Mouse (Mus musculus) liver, embryonic 14.5 days (tissue): Measurements from ENCODE around the gene Arhgap17. TPM values are rescaled to one million over a fixed set of nuclear protein-coding genes. Genes with fewer than 3 reads are reported as not detected.

Experiments
- ATAC-seq: fragments of 200-750 bp; cut with Nextera tagmentation; 2 replicates; pipeline ENCODE4 v1.8.0; 2017; ENCODE audit warnings: moderate number of reproducible peaks, mild to moderate bottlenecking, moderate library complexity; ENCODE audit not compliant: insufficient read depth
- DNase-seq, 3 experiments: peaks; one replicate each; pipeline ENCODE4 v3.0.0-alpha.2; 2012 to 2013; ENCODE audit warnings: low read depth in 3 of 3, low spot score in 3 of 3
- H3K27ac ChIP-seq: fragments of 300-500 bp; sonication (generic); 2 replicates; pipeline ENCODE4 v1.5.1; 2014; ENCODE audit warnings: moderate library complexity, mild to moderate bottlenecking, control low read depth, inconsistent platforms
- H3K27me3 ChIP-seq: fragments of 300-500 bp; sonication (generic); 2 replicates; pipeline ENCODE4 v1.6.1; 2014; ENCODE audit warnings: mild to moderate bottlenecking, low read length, moderate library complexity; ENCODE audit not compliant: control insufficient read depth, insufficient read depth
- H3K36me3 ChIP-seq: fragments of 300-500 bp; sonication (generic); replicated peaks from 2 replicates; pipeline ENCODE4 v1.6.1; 2014; ENCODE audit warnings: low read depth; ENCODE audit not compliant: control insufficient read depth, insufficient read depth
- H3K4me1 ChIP-seq, 2 experiments: fragments of 200-500 bp in 1 of 2; fragments of 300-500 bp in 1 of 2; sonication (generic) in 1 of 2; replicated peaks; 2 replicates each; pipeline ENCODE4 v1.6.1; 2012 to 2014; ENCODE audit warnings: antibody characterized with exemption in 1 of 2, inconsistent platforms in 1 of 2, low read length in 1 of 2; ENCODE audit not compliant: control insufficient read depth in 2 of 2, insufficient read depth in 2 of 2
- H3K4me2 ChIP-seq: fragments of 300-500 bp; sonication (generic); 2 replicates; pipeline ENCODE4 v1.6.1; 2014; ENCODE audit warnings: low read depth, mild to moderate bottlenecking, control low read depth, moderate library complexity
- H3K4me3 ChIP-seq, 2 experiments: fragments of 200-500 bp in 1 of 2; fragments of 300-500 bp in 1 of 2; sonication (generic) in 1 of 2; 2 replicates each; pipeline ENCODE4 v1.5.1; 2012 to 2014; ENCODE audit warnings: low read depth in 2 of 2, low read length in 2 of 2, mild to moderate bottlenecking in 2 of 2, control low read depth in 1 of 2, inconsistent platforms in 1 of 2, moderate library complexity in 1 of 2; ENCODE audit not compliant: insufficient read depth in 1 of 2
- H3K9ac ChIP-seq: fragments of 300-500 bp; sonication (generic); replicated peaks from 2 replicates; pipeline ENCODE4 v1.6.1; 2014; ENCODE audit warnings: mild to moderate bottlenecking, control low read depth, moderate library complexity
- H3K9me3 ChIP-seq: fragments of 300-500 bp; sonication (generic); 2 replicates; pipeline ENCODE4 v1.6.1; 2016; ENCODE audit warnings: low read length, mixed read lengths; ENCODE audit not compliant: control insufficient read depth
- CTCF ChIP-seq: IDR thresholded peaks from 2 replicates; pipeline ENCODE4 v1.5.1; 2016; ENCODE audit warnings: antibody characterized with exemption, low read depth, control low read depth
- EP300 ChIP-seq: IDR thresholded peaks from 2 replicates; pipeline ENCODE4 v1.6.1; 2016; ENCODE audit warnings: antibody characterized with exemption, low read depth
- WGBS: fragments of 180-500 bp; shearing (Covaris S2); extraction: QIAGEN DNeasy Blood & Tissue Kit; methylation state at CpG from one replicate; pipeline ENCODE4 v1.1.7; 2014; ENCODE audit not compliant: insufficient replicate concordance; 5-methylcytosine and 5-hydroxymethylcytosine counted together
- polyA plus RNA-seq, 2 experiments: library from polyadenylated mRNA; depleted of rRNA in 1 of 2; stranded (reverse) in 1 of 2; unstranded in 1 of 2; fragments of >200 nt; fragmentation: Nextera tagmentation in 1 of 2; extraction: Ambion mirVana in 1 of 2; gene quantifications; 2 replicates each; pipeline versions ENCODE4 v1.2.1 to v1.2.3; 2012 to 2014

Arhgap17 gene
- polyA plus RNA-seq, 2 experiments = 10.2 to 10.9 TPM

GRCm38 (mm10) chr7:123338351-123338750 is 31.4 kb downstream of the Arhgap17 start:
- Histone ChIP-seq H3K4me3 (no peak overlapping the region), H3K36me3 (no peaks in the 10 kb centered on the region), H3K9ac (no peak overlapping the region), H3K9me3 (no peaks in the 10 kb centered on the region), H3K4me2 (no peak overlapping the region), H3K4me1 (peaks cover 0 to 14% of the 10 kb centered on the region in 2 experiments; a peak in 3 of 4 replicates), H3K27ac (no peak overlapping the region), H3K27me3 (no peaks in the 10 kb centered on the region)
- DNase-seq (no peak), ATAC-seq (peak; percentile 45; the same call in 1 of the 2 replicates)
- TF ChIP-seq EP300 (no peak), CTCF (peak; percentile 38; the same call in 1 of the 2 replicates)
- WGBS = 64% methylated on average over 8 of the region's 8 CpGs

DNA sequence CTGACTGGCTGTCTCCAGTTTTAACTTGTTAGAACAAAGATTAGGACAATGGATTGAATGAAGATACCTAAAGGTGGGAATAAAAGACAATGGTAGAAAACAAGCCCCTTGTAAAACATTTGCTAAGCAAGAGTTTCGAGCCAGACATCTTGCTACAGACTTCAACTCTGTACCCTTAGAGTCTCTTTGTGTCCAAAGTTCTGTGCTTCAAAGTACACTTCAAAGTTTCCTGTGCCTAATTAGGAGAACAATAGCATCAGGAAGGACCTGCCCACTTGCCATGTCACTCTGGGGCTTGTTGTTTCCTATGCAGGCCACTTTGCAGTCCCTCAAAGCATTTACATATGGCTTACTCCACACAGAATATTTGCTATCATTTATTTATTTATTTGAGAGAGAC is 33.4 kb downstream of the Arhgap17 start:
- H3K4me1 ChIP-seq = peaks cover 0 to 14% of the 10 kb centered on the region in 2 experiments; a peak in 3 of 4 replicates
- H3K9me3 ChIP-seq = no peaks in the 10 kb centered on the region
- H3K27ac ChIP-seq = no peak overlapping the region
- no peaks in the 10 kb centered on the region for H3K36me3 ChIP-seq
- no peak overlapping the region for H3K4me3 ChIP-seq
- 36% methylated on average over 1 of the region's 1 CpGs for WGBS
- no peaks in the 10 kb centered on the region for H3K27me3 ChIP-seq
- ATAC-seq (no peak), DNase-seq (no peak)
- no peak overlapping the region for H3K9ac ChIP-seq
- no peak overlapping the region for H3K4me2 ChIP-seq
- TF ChIP-seq EP300 = no peak
- no peak for TF ChIP-seq CTCF

DNA sequence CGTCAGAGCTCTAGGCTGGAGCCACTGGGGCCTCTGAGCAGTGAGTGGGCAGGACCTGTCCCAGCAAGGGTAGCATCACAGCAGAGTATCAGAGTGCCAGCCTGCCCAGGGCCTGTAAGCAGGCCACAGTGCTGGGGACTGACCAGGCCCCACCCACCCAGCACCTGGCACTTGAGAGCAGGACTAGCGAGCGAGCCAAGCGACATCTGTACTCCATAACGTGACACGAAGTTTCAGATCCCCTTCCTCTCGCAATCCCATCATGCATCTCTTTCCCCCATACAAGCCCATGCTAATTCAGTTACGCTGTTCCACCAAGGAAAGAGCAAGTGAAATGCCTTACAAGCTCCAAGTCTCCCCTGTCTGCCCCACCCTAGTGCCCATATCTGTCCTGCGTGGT is 39.2 kb downstream of the Arhgap17 start:
- TF ChIP-seq EP300 (no peak), CTCF (no peak)
- Histone ChIP-seq H3K27ac (no peak overlapping the region), H3K4me3 (no peak overlapping the region), H3K9me3 (no peaks in the 10 kb centered on the region), H3K9ac (no peak overlapping the region), H3K36me3 (no peaks in the 10 kb centered on the region; the same call in 1 of the 2 replicates), H3K27me3 (no peaks in the 10 kb centered on the region), H3K4me2 (no peak overlapping the region), H3K4me1 (peaks cover 18 to 25% of the 10 kb centered on the region in 2 experiments)
- DNase-seq (no peak), ATAC-seq (no peak)
- WGBS = 84% methylated on average over 9 of the region's 9 CpGs

DNA sequence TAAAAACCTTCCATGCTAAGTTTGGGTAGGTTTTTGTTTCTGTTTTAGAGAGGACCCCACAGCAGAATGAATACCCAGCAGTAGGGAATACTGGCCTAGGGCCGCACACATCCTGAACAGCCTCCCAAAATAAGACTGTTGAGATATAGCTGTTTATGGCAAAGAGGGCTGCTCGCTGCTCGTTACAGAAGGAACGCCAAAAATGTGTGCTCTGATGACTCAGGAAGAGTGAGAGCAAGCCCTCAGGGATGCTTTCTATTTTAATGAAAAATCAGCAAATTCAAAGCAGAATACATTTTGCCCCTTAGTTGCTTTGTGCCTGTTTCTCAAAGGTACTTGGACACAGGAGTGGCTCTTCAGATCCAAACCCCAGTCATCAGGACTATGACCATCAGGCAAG is 41.8 kb downstream of the Arhgap17 start:
- H3K36me3 ChIP-seq = peaks cover 9% of the 10 kb centered on the region; the same call in 1 of the 2 replicates
- H3K4me2 ChIP-seq = no peak overlapping the region
- ATAC-seq (no peak), DNase-seq (no peak)
- H3K4me3 ChIP-seq = no peak overlapping the region
- peaks cover 34 to 39% of the 10 kb centered on the region in 2 experiments for H3K4me1 ChIP-seq
- no peak overlapping the region for H3K27ac ChIP-seq
- H3K27me3 ChIP-seq = no peaks in the 10 kb centered on the region
- no peak overlapping the region for H3K9ac ChIP-seq
- TF ChIP-seq EP300 (no peak), CTCF (no peak)
- no peaks in the 10 kb centered on the region for H3K9me3 ChIP-seq
- WGBS = 85% methylated on average over 4 of the region's 4 CpGs

DNA sequence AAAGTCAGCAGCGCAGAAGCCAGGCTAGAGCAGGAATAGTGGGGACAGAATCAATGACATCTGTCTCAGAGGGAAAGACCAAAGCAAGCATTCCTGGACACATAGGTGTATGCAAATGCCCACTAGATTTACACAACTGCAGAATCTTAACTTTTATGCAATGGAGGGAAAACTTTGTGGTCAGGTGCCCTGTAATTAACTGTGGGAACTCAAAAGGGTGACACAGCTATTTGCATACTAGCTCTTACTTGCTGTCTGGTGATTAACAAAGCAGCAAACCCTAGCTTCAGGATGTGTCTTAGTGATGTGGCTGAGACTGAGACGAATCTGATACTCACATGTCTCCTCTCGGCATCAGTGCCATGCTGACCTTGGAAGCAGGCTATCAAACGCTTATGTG is 42.8 kb downstream of the Arhgap17 start:
- Histone ChIP-seq H3K27me3 (no peaks in the 10 kb centered on the region), H3K27ac (no peak overlapping the region), H3K4me2 (peak overlapping the region; percentile 5; the same call in 1 of the 2 replicates), H3K4me3 (no peak overlapping the region), H3K9ac (no peak overlapping the region; the same call in 1 of the 2 replicates), H3K36me3 (peaks cover 15% of the 10 kb centered on the region; the same call in 1 of the 2 replicates), H3K4me1 (peaks cover 40 to 46% of the 10 kb centered on the region in 2 experiments), H3K9me3 (no peaks in the 10 kb centered on the region)
- TF ChIP-seq CTCF = no peak
- TF ChIP-seq EP300 = no peak
- 54% methylated on average over 4 of the region's 4 CpGs for WGBS
- no peak for DNase-seq
- ATAC-seq = no peak
